Mouse (Mus musculus): ENCODE results near the gene Car9. TPM values are rescaled to one million over a fixed set of nuclear protein-coding genes. Genes with fewer than 3 reads are reported as not detected.
"Not testable (repeated sequence)": the region's sequence is repeated elsewhere in the genome, so short reads cannot be mapped to it uniquely, and the experiment has no call there.

Car9 gene
- polyA plus RNA-seq, 1 experiment, result 10.7 TPM

- Histone ChIP-seq H3ac (ENCODE audit: control insufficient read depth, insufficient read length) (no peak overlapping the region), H3K79me2 (ENCODE audit: control insufficient read depth, insufficient read depth) (no peaks in the 10 kb centered on the region), H3K27me3 (ENCODE audit: control insufficient read depth, insufficient read depth, insufficient read length) (no peaks in the 10 kb centered on the region), H3K36me3 (ENCODE audit: control insufficient read depth, insufficient read depth) (no peaks in the 10 kb centered on the region), H3K4me2 (ENCODE audit: low read depth) (no peak overlapping the region), H3K4me3 (no peak overlapping the region)
- no peak for TF ChIP-seq POLR2AphosphoS2 (IDR thresholded peaks at IDR 0.05; ENCODE audit: insufficient read length, low read depth)
- no peak for TF ChIP-seq REST (IDR thresholded peaks at IDR 0.05; ENCODE audit: insufficient read depth, insufficient read length)
- TF ChIP-seq USF1 (IDR thresholded peaks at IDR 0.05; ENCODE audit: low read depth), result no peak
Observed at GRCm38 (mm10) chr4:43481894-43482456, 24.8 kb upstream of the Car9 start.

GRCm38 (mm10) chr4:43482591-43482990 is 24.2 kb upstream of the Car9 start:
- H3K36me3 ChIP-seq (ENCODE audit: control insufficient read depth, insufficient read depth), result no peaks in the 10 kb centered on the region
- H3K27me3 ChIP-seq (ENCODE audit: control insufficient read depth, insufficient read depth, insufficient read length), result no peaks in the 10 kb centered on the region
- TF ChIP-seq TCF12 (IDR thresholded peaks at IDR 0.05; ENCODE audit: insufficient read depth, poor library complexity, severe bottlenecking), result no peak
- TF ChIP-seq CEBPB (IDR thresholded peaks at IDR 0.05; ENCODE audit: insufficient read depth, poor library complexity, severe bottlenecking), result no peak
- no peak for TF ChIP-seq MYOG (IDR thresholded peaks at IDR 0.05; ENCODE audit: control insufficient read depth in 1 of 3, insufficient read depth in 1 of 3, insufficient read length in 2 of 3, low read depth in 2 of 3)
- TF ChIP-seq REST (IDR thresholded peaks at IDR 0.05; ENCODE audit: insufficient read depth, insufficient read length), result no peak
- no peak for TF ChIP-seq POLR2A (IDR thresholded peaks at IDR 0.05; ENCODE audit: insufficient read length, low read depth)
- no peak for TF ChIP-seq USF1 (IDR thresholded peaks at IDR 0.05; ENCODE audit: low read depth)
- TF ChIP-seq MYOD1 (IDR thresholded peaks at IDR 0.05; ENCODE audit: control insufficient read depth in 1 of 3, insufficient read length in 2 of 3, low read depth in 2 of 3), result no peak
- TF ChIP-seq E2F4 (IDR thresholded peaks at IDR 0.05; ENCODE audit: insufficient read depth), result no peak
- TF ChIP-seq MAX (IDR thresholded peaks at IDR 0.05; ENCODE audit: low read depth), result no peak
- TF ChIP-seq POLR2AphosphoS2 (IDR thresholded peaks at IDR 0.05; ENCODE audit: insufficient read length, low read depth), result no peak
- no peak for TF ChIP-seq SRF (IDR thresholded peaks at IDR 0.05; ENCODE audit: control insufficient read depth, insufficient read length, low read depth)
- TF ChIP-seq TCF3 (IDR thresholded peaks at IDR 0.05; ENCODE audit: insufficient read length, low read depth), result no peak
- no peak overlapping the region for H3K4me3 ChIP-seq
- H3K79me2 ChIP-seq (ENCODE audit: control insufficient read depth, insufficient read depth), result no peaks in the 10 kb centered on the region
- H3K4me2 ChIP-seq (ENCODE audit: low read depth), result no peak overlapping the region
- no peak overlapping the region for H3ac ChIP-seq (ENCODE audit: control insufficient read depth, insufficient read length)

- Histone ChIP-seq H3ac (ENCODE audit: control insufficient read depth, insufficient read length) (no peak within 1 kb of the TSS), H3K36me3 (ENCODE audit: control insufficient read depth, insufficient read depth) (no peaks in the 10 kb centered on the region), H3K27me3 (ENCODE audit: control insufficient read depth, insufficient read depth, insufficient read length) (no peaks in the 10 kb centered on the region), H3K4me2 (ENCODE audit: low read depth) (no peak within 1 kb of the TSS), H3K4me3 (no peak within 1 kb of the TSS), H3K79me2 (ENCODE audit: control insufficient read depth, insufficient read depth) (no peaks in the 10 kb centered on the region)
- no peak for TF ChIP-seq POLR2A (IDR thresholded peaks at IDR 0.05; ENCODE audit: insufficient read length, low read depth)
- TF ChIP-seq MAX (IDR thresholded peaks at IDR 0.05; ENCODE audit: low read depth), result no peak
- no peak for TF ChIP-seq MYOD1 (IDR thresholded peaks at IDR 0.05; ENCODE audit: control insufficient read depth in 1 of 3, insufficient read length in 2 of 3, low read depth in 2 of 3)
- TF ChIP-seq MYOG (IDR thresholded peaks at IDR 0.05; ENCODE audit: control insufficient read depth in 1 of 3, insufficient read depth in 1 of 3, insufficient read length in 2 of 3, low read depth in 2 of 3), result no peak
- no peak for TF ChIP-seq POLR2AphosphoS2 (IDR thresholded peaks at IDR 0.05; ENCODE audit: insufficient read length, low read depth)
- no peak for TF ChIP-seq TCF12 (IDR thresholded peaks at IDR 0.05; ENCODE audit: insufficient read depth, poor library complexity, severe bottlenecking)
Observed at GRCm38 (mm10) chr4:43483535-43484091, 23.2 kb upstream of the Car9 start, which contains the start of gene Sit1. TSS of gene Sit1 (minus strand) at chr4:43483734.

- H3K36me3 ChIP-seq (ENCODE audit: control insufficient read depth, insufficient read depth); H3K4me2 ChIP-seq (ENCODE audit: low read depth): not testable (repeated sequence)
Observed at GRCm38 (mm10) chr4:43485666-43486065, 21.1 kb upstream of the Car9 start.

GRCm38 (mm10) chr4:43489611-43490010 is 17.2 kb upstream of the Car9 start:
- no peak for TF ChIP-seq MYOG (IDR thresholded peaks at IDR 0.05; ENCODE audit: control insufficient read depth in 1 of 3, insufficient read depth in 1 of 3, insufficient read length in 2 of 3, low read depth in 2 of 3)
- no peak for TF ChIP-seq MYOD1 (IDR thresholded peaks at IDR 0.05; ENCODE audit: control insufficient read depth in 1 of 3, insufficient read length in 2 of 3, low read depth in 2 of 3)
- TF ChIP-seq POLR2AphosphoS2 (IDR thresholded peaks at IDR 0.05; ENCODE audit: insufficient read length, low read depth), result no peak
- no peak for TF ChIP-seq CEBPB (IDR thresholded peaks at IDR 0.05; ENCODE audit: insufficient read depth, poor library complexity, severe bottlenecking)
- no peak for TF ChIP-seq TCF12 (IDR thresholded peaks at IDR 0.05; ENCODE audit: insufficient read depth, poor library complexity, severe bottlenecking)
- TF ChIP-seq REST (IDR thresholded peaks at IDR 0.05; ENCODE audit: insufficient read depth, insufficient read length), result no peak
- no peak for TF ChIP-seq MAX (IDR thresholded peaks at IDR 0.05; ENCODE audit: low read depth)
- no peak for TF ChIP-seq E2F4 (IDR thresholded peaks at IDR 0.05; ENCODE audit: insufficient read depth)
- no peak for TF ChIP-seq TCF3 (IDR thresholded peaks at IDR 0.05; ENCODE audit: insufficient read length, low read depth)
- TF ChIP-seq USF1 (IDR thresholded peaks at IDR 0.05; ENCODE audit: low read depth), result no peak
- no peak for TF ChIP-seq POLR2A (IDR thresholded peaks at IDR 0.05; ENCODE audit: insufficient read length, low read depth)
- TF ChIP-seq SRF (IDR thresholded peaks at IDR 0.05; ENCODE audit: control insufficient read depth, insufficient read length, low read depth), result no peak
- Histone ChIP-seq H3ac (ENCODE audit: control insufficient read depth, insufficient read length) (no peak overlapping the region), H3K27me3 (ENCODE audit: control insufficient read depth, insufficient read depth, insufficient read length) (no peaks in the 10 kb centered on the region), H3K4me2 (ENCODE audit: low read depth) (no peak overlapping the region), H3K79me2 (ENCODE audit: control insufficient read depth, insufficient read depth) (no peaks in the 10 kb centered on the region), H3K36me3 (ENCODE audit: control insufficient read depth, insufficient read depth) (no peaks in the 10 kb centered on the region), H3K4me3 (no peak overlapping the region)

More at GRCm38 (mm10) chr4:43485666-43486065, 21.1 kb upstream of the Car9 start:
- H3K79me2 ChIP-seq (ENCODE audit: control insufficient read depth, insufficient read depth); H3K27me3 ChIP-seq (ENCODE audit: control insufficient read depth, insufficient read depth, insufficient read length); H3ac ChIP-seq (ENCODE audit: control insufficient read depth, insufficient read length); H3K4me3 ChIP-seq: not testable (repeated sequence)

Measured in myocyte (in vitro differentiated cells).